Mouse (Mus musculus) mesoderm, embryonic 11.5 days (tissue): Measurements from ENCODE around the gene Pcsk5.

ENCODE experiments used
- DNase-seq: peaks from one replicate; pipeline ENCODE4 v3.0.0-alpha.2; 2012; ENCODE audit warnings: low read depth, low spot score

Gene Pcsk5

DNA sequence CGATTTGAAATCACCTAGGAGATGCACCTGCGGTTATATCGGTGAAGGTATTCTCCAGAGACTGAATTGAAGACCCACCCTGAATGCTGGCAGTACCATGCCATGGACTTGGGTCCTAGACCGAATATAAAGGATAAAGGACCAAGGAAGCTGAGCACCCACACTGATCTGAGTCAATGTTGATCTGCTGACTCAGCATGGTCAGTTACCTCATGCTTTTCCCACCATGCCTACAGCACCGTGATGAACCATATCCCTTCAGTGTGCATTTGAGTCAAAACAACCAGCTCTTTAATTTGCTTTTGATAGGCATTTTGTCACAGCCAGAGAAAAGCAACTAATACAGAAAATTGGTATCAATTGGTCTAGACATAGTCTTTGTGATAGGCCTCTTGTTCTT lies 262.9 kb downstream of the Pcsk5 start:
- no peak for DNase-seq

DNA sequence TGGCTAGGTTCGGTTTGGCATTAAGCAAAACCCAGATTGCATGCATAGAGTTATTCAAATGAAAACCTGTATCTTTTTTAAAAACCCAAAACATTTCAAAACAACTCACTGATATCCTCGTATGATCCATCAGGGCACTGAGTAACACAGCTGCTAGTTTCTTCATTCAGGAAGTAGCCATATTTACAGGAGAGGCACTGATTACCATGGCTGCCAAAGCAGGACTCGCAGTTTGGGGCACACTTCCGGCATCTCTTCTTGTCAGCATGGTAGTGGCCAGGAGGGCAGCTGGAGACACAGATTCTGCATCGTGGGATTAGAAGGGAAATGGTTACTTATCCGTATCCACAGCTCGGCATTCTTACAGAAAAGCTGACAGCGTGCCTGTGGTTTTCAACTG lies 265.1 kb downstream of the Pcsk5 start:
- no peak for DNase-seq

DNA sequence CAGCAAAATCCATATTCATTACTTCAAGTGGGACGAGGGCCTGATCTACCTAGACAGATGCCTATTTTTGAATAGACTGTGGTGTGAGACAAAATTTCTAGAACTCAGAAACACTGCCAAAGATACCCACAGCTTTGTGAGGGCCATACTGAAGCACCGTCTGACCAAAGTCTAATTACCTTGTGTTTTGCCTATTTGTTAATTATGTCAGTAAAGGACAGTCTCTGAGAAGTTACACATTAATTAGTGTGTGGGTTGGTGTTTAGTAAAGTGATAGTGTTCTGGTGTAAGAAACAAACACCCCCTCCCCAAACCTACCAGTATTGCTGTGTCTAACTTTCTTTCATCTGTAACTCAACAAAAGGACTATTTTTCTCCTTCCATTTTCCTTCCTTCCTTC lies 266.5 kb downstream of the Pcsk5 start:
- no peak for DNase-seq

DNA sequence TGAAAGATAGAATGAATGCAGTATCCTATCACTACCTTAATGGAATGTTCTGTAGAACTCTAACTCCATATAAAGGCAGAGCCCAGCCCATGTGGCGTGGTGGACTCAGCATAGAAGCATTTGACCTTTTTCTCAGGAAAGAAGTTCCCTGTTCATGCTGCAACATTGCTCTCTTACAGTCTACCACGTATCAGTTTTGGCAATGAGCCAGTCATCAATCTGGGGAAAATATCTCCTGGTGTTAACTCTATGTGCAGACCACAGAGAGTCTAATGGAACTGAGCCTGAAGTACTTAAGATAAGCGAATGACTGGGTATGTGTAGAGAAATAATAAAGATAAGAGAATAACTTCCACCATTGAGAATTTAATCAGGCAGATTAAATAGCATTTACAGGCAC lies 270.2 kb downstream of the Pcsk5 start:
- no peak for DNase-seq

DNA sequence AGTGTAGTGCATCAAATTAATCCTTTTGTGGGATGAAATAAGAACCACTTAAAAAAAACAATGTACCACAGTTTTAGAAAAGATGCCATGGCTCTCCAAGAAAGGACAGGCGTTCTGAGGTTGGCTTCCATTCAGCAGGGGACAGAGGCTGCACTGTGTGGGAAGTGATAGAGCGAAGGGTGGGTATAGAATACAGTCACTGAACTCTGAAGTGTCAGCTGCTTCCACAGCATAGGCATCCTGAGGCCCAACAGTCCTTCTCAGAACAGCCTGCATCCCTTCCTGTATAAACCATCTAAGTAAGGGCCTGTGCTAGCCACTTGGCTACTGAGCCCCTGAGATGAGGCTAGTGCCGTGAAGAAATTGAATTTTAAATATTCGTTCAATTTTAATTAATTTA lies 271.3 kb downstream of the Pcsk5 start:
- DNase-seq: no peak

DNA sequence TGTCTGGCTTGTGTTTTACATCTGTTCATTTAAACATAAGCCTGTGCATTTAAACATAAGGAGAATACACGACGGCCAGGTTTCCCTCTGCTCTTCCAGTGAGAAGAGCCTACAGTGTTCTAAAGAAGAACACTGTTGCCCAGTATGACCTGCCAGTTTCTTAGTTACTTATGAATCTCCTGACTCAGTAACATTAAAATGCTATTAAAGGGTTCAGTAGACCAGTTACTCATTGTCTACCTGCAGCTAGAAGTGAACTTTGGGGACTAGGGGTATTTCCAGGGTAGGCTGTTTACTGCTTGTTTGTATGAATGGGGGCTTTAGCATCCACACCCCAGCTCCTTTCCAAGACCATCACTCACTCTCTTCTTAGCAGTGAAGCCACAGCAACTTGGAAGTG lies 278.7 kb downstream of the Pcsk5 start:
- no peak for DNase-seq

DNA sequence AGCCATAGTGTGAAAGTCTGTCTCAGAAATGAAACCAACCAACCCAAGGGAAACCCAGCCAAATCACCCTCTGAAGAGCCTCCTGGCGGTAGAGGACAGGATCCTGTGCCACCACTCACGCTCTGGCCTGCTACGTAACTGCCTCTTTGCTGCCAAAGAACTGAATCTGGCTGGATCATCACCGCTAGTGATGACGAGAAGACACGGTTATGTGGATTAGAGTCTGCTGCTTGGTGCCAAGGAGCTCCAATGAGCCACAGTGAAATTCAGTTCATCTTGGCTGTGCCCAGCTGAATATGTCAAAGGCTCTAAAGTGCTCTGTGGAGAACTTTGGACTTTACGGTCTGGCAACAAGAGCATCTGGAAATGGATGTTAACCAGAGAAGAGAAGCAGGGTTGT lies 282.3 kb downstream of the Pcsk5 start:
- no peak for DNase-seq

DNA sequence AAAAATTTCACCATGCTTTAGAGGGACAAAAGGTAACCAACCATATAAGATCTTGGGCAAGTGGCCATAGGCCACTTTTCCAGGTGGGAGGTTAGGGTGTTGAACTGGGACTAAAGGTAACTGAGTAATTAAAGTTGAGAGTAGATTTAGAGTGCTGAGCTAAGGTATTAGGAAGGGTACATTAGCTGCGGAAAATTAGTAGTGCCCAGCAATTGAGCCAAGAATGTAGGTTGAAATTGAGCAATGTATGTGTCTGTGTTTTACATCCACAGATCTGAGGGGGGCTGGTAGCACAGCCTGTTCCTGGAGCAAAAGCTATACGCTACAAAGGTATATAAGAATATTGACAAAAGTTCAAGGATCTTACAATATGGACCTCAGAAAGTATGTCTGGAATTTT lies 282.9 kb downstream of the Pcsk5 start:
- no peak for DNase-seq

DNA sequence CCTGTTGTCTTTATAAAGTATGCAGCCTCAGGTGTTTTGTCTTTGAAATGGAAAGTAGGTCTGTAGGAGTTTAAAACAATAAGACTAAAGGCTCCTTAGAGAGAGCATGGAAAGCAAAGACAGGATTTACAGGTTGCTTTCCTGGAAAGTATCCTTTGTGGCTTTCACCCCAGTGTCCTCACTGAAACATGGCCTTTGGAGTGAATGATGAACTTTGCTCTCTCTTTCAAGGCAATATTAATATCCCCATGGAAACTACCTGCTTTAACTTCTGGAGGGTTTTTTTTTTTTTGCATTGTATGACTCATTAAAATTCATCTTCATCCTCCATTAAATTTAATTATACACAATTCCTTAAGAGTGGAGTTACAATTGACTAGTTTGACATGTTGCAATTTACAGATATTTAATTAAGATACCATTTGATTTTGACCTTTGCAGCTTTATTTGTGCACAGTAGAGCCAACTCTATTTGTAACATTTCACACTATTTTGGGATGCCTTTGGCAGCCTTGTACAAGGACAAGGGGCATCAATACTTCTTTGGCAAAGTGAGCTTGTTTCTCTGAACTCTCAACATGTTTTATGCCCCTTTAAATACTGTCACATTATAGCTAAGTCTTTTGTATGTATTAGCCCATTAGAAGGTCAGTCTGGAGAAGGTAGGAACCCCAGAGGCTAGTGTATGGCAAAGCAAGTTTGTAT lies 283.9 kb downstream of the Pcsk5 start:
- no peak for DNase-seq

DNA sequence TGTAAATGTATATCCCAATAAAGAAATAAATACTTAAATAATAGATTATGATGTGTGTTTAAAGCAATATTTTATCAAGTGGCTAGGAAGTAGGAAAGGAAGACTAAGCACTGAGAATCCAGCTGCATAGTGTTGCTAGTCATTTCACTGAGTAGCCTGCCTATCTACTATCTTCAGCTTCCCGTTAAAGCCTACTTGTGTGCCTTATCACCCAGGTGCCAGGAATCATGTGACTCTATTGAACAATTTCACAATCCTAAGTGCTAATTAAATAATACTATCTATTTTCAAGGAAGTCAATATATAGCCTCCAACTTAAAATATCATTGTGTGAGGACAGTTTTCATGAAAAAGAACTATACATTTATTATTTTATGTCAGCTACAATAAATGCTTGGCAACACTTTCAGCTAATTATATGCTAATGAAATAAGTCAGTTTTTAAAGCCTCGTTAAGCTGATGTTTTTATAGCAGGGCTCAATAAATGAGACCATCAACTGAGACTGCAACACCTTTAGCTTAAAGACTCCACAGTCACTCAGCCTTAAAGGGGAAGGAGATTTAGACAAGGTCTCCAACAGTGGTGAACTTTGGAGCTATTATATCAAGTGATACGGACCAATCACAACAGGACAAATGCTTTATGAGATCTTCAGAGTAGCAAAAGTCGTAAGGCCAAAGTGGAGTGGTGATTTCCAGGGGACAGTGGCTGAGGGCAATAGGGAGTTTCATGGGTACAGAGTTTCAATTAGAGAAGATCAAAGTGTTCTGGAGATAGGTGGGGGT lies 308.5 kb downstream of the Pcsk5 start:
- no peak for DNase-seq

DNA sequence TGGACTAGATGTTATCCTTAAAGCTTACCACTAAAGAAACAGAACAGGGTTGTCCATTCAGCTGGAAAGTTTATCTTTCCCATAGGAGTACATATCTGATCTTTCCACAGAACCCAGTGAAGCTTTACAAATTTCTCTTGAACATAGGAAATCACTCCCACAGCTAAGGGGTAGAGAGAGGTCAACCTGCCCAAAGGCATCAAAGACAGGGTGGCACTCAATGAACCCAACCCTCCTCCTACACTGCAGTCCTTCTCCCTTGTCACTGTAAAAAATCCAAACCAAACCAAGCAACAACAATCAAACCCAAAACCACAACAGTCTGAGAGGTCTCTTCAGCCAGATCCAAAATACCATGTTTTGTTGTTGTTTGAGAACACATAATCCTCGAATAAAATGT lies 311.9 kb downstream of the Pcsk5 start:
- no peak for DNase-seq

DNA sequence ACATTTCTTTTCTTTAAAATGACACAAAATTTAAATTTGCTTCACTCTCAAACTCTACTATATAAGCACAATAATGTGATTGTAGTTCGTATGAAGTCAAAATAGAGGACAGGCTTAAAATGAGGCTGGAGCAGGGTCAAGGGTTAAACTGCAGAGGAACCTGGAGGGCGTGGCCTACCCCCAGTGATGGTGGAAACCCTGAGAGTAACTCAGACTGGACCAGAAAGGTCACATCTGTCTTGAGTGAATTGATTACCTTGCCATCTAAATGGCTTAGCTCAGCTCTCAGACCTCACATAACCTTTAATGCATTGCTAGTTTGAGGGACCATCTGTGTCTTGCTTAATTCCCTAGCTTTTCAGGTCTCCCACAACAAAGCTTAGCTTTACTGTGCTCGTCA lies 323.0 kb downstream of the Pcsk5 start:
- DNase-seq: no peak

DNA sequence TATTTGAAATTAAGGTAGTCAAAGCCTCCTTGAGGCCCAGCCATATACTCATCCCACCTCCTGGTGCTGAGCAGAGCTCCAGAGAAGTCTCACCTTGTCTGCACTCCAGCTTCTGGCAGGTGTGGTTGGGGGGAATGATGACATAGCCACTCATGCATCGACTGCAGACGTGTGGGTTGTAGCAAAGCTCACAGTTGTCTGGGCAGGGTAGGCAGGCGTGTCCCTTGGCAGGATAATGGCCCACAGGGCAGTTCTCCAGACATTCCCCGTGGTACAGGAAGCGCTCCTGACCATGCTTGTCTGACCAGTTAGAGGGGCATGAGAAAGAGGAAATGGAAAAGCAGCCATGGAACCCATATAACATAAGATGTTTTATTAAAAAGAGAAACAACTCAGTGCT lies 326.1 kb downstream of the Pcsk5 start:
- no peak for DNase-seq

DNA sequence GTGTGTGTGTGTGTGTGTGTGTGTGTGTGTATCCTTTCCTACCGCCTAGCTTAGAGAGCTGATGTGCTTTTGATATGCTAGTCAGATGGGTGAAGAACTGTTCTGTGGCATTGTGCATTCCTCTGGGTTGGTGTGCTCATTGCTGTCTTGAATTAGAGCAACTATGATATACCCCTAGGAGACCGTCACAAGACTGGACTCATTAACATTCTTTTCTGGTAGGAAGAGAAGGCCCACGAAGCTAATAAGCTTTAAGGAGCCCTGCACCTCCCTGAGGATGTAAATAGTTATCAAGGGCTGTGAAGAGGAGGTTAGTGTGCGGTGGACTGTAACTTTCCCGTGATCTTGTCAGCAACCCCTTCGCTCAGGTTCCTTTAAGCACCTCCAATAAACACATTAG lies 333.2 kb downstream of the Pcsk5 start:
- no peak for DNase-seq

DNA sequence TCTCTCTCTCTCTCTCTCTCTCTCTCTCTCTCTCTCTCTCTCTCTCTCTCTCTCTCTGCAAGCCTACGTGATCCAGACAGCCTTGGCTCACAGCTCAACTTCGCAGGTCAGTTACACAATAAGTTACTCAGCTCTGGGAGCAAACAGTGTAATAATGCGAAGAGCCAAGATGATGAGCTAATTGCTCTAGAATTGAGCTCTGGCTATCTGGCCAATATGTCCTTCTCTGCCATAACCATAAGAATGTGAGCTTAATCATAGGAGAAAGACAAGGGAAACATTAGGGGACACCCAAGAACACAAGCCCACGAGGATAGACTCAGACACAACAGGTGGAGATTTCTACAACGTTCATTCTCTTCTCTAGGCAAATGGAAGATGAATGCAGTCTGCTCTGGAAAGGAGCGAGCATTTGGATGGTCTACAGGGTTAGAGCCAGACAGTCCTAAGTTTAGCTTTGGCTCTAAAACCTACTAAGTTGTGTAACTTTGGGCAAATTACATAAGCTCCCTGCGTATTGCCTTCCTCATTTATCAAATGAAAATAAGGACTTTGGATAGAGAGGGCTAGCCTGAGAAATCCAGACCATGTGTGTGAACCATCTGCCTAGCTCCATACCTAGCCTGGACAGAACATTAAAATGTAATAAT lies 338.7 kb downstream of the Pcsk5 start:
- no peak for DNase-seq

DNA sequence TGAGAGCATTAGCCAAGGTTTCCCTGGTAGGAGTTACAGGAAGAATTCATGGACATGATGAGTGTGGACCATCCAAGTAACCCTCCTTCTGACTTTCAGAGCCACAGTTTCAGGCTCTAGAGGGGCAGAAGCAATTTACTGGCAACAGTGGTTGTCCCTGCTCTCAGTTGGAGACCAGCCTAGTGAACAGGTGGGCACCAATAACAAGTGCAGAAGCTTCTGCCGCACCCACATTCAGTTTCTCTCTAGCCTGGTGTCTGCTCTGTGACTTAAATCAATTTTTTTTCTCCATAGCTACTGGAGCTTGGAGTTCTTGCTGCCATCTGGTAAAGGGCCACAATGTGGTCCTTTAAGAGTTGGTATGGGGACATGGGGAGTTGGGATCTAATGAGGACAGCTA lies 341.3 kb downstream of the Pcsk5 start:
- DNase-seq: no peak

DNA sequence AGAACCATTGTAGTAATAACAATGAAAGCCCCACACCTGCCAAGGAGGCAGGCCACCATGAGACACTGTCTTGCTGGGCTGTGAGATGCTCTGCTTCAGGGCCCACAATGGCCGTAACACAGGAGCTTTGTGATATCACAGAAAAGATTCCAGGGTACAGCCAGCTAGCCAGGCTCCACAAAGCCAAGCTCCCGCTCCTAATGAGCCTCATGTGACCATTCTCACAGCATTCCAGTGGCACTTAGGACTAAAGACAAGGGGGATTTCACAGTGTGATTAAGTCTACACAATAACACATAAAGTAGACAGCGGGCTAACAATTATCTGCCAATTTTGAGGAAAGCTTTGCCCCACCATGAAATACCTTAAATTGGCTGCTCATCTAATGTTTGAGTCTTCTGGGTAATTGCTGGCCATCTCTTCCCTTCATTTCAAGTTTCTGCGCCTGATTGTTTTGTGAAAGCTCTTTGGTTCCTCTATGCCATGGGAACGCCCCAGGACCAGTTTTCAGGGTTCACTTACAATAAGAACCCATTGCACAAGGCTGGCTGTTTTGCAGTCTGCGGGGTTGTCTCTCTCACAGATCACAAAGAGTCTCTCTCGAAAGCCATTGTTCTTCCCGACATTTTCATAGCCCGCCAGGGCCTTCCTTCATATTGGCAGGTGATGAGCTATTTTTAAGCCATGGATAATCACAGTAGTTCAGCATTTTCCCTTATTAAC lies 345.4 kb downstream of the Pcsk5 start:
- DNase-seq: no peak

DNA sequence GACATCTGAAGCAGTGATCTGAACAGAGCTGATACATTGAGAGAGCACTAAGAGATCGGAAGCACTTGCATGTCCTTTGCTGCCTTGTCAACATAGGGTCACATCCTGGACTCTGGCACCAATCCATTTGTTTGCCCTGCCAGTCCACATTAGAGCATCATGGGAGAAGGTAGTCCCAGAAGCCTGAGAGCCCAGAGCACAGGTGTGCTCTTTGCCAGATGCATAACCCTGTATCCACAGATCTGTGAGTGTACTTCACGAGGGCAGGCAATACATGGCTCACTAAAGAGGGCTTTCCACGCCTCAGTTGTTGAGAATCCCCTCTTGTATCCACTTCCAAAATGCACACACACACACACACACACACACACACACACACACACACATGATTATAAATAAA lies 346.1 kb downstream of the Pcsk5 start:
- no peak for DNase-seq

DNA sequence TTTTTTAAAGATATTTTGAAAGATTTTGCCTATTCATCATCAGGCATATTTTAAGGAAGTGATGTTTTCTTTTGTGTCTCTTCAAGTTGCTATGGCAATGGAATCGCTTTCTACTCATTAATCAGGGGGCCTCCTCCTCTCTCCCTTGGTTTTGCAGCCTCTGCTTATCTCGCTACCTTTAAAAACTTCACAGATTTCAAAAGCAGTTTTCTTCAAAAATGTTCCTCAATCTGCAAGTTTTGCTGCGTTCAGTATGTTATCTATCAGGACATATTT lies 347.6 kb downstream of the Pcsk5 start:
- DNase-seq: no peak

DNA sequence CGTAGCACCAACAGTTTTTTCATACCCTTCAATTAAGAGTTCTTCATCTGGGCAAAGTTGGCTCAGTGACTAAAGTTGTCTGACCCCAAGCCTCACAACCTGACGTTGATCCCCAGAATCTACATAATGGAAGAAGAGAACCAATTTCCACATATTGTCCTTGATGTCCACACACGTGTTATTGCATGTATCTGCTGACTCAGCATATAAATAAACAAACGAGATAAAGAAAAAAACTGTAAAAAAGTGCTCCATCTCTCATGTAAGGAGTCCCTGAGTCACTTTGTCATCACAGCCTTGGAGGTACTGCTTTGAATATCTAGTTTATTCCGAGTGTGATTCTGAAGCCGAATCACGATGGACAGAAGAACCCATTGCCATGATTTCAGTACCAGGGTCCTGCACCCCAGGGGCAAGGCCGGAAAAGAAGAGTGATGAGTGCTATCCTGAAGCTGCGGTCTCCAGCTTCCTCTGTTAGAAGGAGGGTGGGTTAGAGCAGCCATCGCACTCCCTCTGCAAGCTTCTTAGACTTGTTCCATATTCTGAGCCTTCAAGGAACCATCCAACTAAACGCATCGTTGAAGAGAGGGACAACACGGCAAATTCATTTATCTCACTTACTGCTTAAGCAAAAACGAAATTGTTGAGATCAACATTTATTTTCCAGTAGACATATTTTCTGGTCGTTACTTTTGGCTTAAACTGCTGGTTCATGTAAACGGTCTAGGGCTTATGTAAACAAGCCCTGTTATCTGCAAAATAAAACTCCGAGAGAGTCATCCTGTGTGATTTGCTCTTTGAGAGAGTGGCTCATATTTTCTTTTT lies 348.2 kb downstream of the Pcsk5 start:
- no peak for DNase-seq

DNA sequence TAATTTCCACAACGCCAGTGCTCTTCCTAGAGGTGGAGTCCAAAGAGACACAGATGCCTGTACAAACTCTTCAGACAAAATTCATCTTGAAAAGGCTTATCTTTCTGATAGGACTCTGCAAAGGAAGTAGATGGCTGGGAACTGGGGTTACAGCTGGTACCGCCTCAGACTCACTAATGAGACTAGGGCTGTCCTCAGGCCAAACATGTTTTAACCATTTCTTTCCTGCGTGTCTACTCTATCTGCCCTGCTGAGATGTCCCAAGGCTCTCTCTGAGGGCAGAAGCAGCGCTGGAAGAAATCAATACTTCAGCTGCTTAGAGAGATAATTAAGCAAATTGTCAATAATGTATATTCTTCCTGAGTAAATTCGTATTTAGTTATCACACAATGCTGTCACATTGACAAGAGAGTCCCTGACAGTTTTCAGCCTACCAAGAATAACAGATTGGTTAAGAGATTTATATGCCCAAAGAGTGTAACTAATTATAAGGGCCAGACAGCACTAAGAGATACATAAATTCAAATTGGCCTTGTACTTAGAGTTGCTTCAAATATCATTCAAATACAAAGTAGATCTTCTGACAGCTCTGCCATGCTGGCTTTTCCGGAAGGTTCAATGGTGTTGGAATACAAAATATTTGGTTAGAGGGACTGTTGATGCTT lies 355.2 kb downstream of the Pcsk5 start:
- DNase-seq: no peak
